Mouse (Mus musculus): ENCODE results near the gene Cp. TPM values are rescaled to one million over a fixed set of nuclear protein-coding genes. Genes with fewer than 3 reads are reported as not detected.
"Not testable (repeated sequence)": the region's sequence is repeated elsewhere in the genome, so short reads cannot be mapped to it uniquely, and the experiment has no call there.

The Cp gene
- 0.16 TPM in 1 of 2 replicates, not detected in the other for polyA plus RNA-seq (2012; ENCODE audit: insufficient read depth, low replicate concordance)

- H3K9me3 ChIP-seq: no peaks in the 10 kb centered on the region
- H3K4me1 ChIP-seq: no peaks in the 10 kb centered on the region
- no peak within 1 kb of the TSS for H3K4me3 ChIP-seq (replicated peaks)
- no peak for TF ChIP-seq GATA1 (IDR thresholded peaks at IDR 0.05; ENCODE audit: borderline replicate concordance, low read length)
- no peak for TF ChIP-seq FLI1 (IDR thresholded peaks at IDR 0.05; ENCODE audit: low read length)
- H3K36me3 ChIP-seq (replicated peaks; ENCODE audit: low read length): no peaks in the 10 kb centered on the region
- H3K27me3 ChIP-seq (replicated peaks): no peaks in the 10 kb centered on the region
Measured at GRCm38 (mm10) chr3:19956885-19957284, at the start of gene Cp. Cp (plus strand) TSS chr3:19957054.

GRCm38 (mm10) chr3:19948552-19948951 is 8.3 kb upstream of the Cp start:
- Histone ChIP-seq H3K36me3 (replicated peaks; ENCODE audit: low read length) (no peaks in the 10 kb centered on the region), H3K4me3 (replicated peaks) (no peak overlapping the region), H3K27me3 (replicated peaks) (no peaks in the 10 kb centered on the region), H3K9me3 (0 out of 2 replicates have a peak, but pooled peaks cover 3% of the 10 kb centered on the region), H3K4me1 (no peaks in the 10 kb centered on the region)
- TF ChIP-seq GATA1 (IDR thresholded peaks at IDR 0.05; ENCODE audit: borderline replicate concordance, low read length) (no peak), FLI1 (IDR thresholded peaks at IDR 0.05; ENCODE audit: low read length) (no peak)

GRCm38 (mm10) chr3:19949401-19949800 is 7.5 kb upstream of the Cp start:
- not testable (repeated sequence) for H3K27me3 ChIP-seq (replicated peaks); H3K4me1 ChIP-seq; H3K4me3 ChIP-seq (replicated peaks); H3K36me3 ChIP-seq (replicated peaks; ENCODE audit: low read length); H3K9me3 ChIP-seq

GRCm38 (mm10) chr3:19953425-19953824 is 3.4 kb upstream of the Cp start:
- no peaks in the 10 kb centered on the region for H3K9me3 ChIP-seq
- H3K4me3 ChIP-seq (replicated peaks): no peak overlapping the region
- H3K4me1 ChIP-seq: no peaks in the 10 kb centered on the region
- no peak for TF ChIP-seq FLI1 (IDR thresholded peaks at IDR 0.05; ENCODE audit: low read length)
- TF ChIP-seq GATA1 (IDR thresholded peaks at IDR 0.05; ENCODE audit: borderline replicate concordance, low read length): no peak
- no peaks in the 10 kb centered on the region for H3K27me3 ChIP-seq (replicated peaks)
- H3K36me3 ChIP-seq (replicated peaks; ENCODE audit: low read length): no peaks in the 10 kb centered on the region

GRCm38 (mm10) chr3:19953865-19954264 is 3.0 kb upstream of the Cp start:
- Histone ChIP-seq H3K27me3 (replicated peaks) (no peaks in the 10 kb centered on the region), H3K9me3 (no peaks in the 10 kb centered on the region), H3K4me3 (replicated peaks) (no peak overlapping the region), H3K4me1 (no peaks in the 10 kb centered on the region), H3K36me3 (replicated peaks; ENCODE audit: low read length) (no peaks in the 10 kb centered on the region)
- TF ChIP-seq FLI1 (IDR thresholded peaks at IDR 0.05; ENCODE audit: low read length) (no peak), GATA1 (IDR thresholded peaks at IDR 0.05; ENCODE audit: borderline replicate concordance, low read length) (no peak)

- TF ChIP-seq GATA1 (IDR thresholded peaks at IDR 0.05; ENCODE audit: borderline replicate concordance, low read length) (no peak), FLI1 (IDR thresholded peaks at IDR 0.05; ENCODE audit: low read length) (no peak)
- H3K9me3 ChIP-seq: no peaks in the 10 kb centered on the region
- no peaks in the 10 kb centered on the region for H3K27me3 ChIP-seq (replicated peaks)
- H3K4me1 ChIP-seq: no peaks in the 10 kb centered on the region
- no peak overlapping the region for H3K4me3 ChIP-seq (replicated peaks)
- no peaks in the 10 kb centered on the region for H3K36me3 ChIP-seq (replicated peaks; ENCODE audit: low read length)
Measured at GRCm38 (mm10) chr3:19958031-19958430, 1.2 kb downstream of the Cp start.

- Histone ChIP-seq H3K4me1 (no peaks in the 10 kb centered on the region), H3K27me3 (replicated peaks) (no peaks in the 10 kb centered on the region), H3K9me3 (no peaks in the 10 kb centered on the region), H3K4me3 (replicated peaks) (no peak overlapping the region), H3K36me3 (replicated peaks; ENCODE audit: low read length) (no peaks in the 10 kb centered on the region)
- TF ChIP-seq FLI1 (IDR thresholded peaks at IDR 0.05; ENCODE audit: low read length): no peak
- TF ChIP-seq GATA1 (IDR thresholded peaks at IDR 0.05; ENCODE audit: borderline replicate concordance, low read length): no peak
Measured at GRCm38 (mm10) chr3:19958983-19959382, 2.1 kb downstream of the Cp start.

- H3K36me3 ChIP-seq (replicated peaks; ENCODE audit: low read length): no peaks in the 10 kb centered on the region
- H3K4me1 ChIP-seq: no peaks in the 10 kb centered on the region
- H3K4me3 ChIP-seq (replicated peaks): no peak overlapping the region
- no peaks in the 10 kb centered on the region for H3K27me3 ChIP-seq (replicated peaks)
- H3K9me3 ChIP-seq: no peaks in the 10 kb centered on the region
- TF ChIP-seq FLI1 (IDR thresholded peaks at IDR 0.05; ENCODE audit: low read length): no peak
- TF ChIP-seq GATA1 (IDR thresholded peaks at IDR 0.05; ENCODE audit: borderline replicate concordance, low read length): no peak
Measured at GRCm38 (mm10) chr3:19960570-19961114, 3.8 kb downstream of the Cp start.

- no peaks in the 10 kb centered on the region for H3K27me3 ChIP-seq (replicated peaks)
- TF ChIP-seq GATA1 (IDR thresholded peaks at IDR 0.05; ENCODE audit: borderline replicate concordance, low read length) (no peak), FLI1 (IDR thresholded peaks at IDR 0.05; ENCODE audit: low read length) (no peak)
- no peaks in the 10 kb centered on the region for H3K36me3 ChIP-seq (replicated peaks; ENCODE audit: low read length)
- no peaks in the 10 kb centered on the region for H3K4me1 ChIP-seq
- no peaks in the 10 kb centered on the region for H3K9me3 ChIP-seq
- H3K4me3 ChIP-seq (replicated peaks): no peak overlapping the region
Measured at GRCm38 (mm10) chr3:19961341-19961740, 4.5 kb downstream of the Cp start.

GRCm38 (mm10) chr3:19962769-19963513 is 6.1 kb downstream of the Cp start:
- no peak overlapping the region for H3K4me3 ChIP-seq (replicated peaks)
- H3K9me3 ChIP-seq: no peaks in the 10 kb centered on the region
- H3K4me1 ChIP-seq: no peaks in the 10 kb centered on the region
- H3K36me3 ChIP-seq (replicated peaks; ENCODE audit: low read length): no peaks in the 10 kb centered on the region
- no peak for TF ChIP-seq FLI1 (IDR thresholded peaks at IDR 0.05; ENCODE audit: low read length)
- TF ChIP-seq GATA1 (IDR thresholded peaks at IDR 0.05; ENCODE audit: borderline replicate concordance, low read length): no peak
- H3K27me3 ChIP-seq (replicated peaks): no peaks in the 10 kb centered on the region
